Mouse (Mus musculus) kidney, embryonic 14.5 days (tissue): ENCODE measurements around the gene Tacc2. TPM values are rescaled to one million over a fixed set of nuclear protein-coding genes. Genes with fewer than 3 reads are reported as not detected.

Source experiments
- ATAC-seq: fragments of 200-750 bp; cut with Nextera tagmentation; 2 replicates; pipeline ENCODE4 v1.8.0; 2017; ENCODE audit warnings: moderate number of reproducible peaks, mild to moderate bottlenecking, moderate TSS enrichment, moderate library complexity; ENCODE audit not compliant: low FRiP score, low TSS enrichment
- H3K27ac ChIP-seq: fragments of 300-500 bp; sonication (generic); 2 replicates; pipeline ENCODE4 v1.5.1; 2014; ENCODE audit warnings: low read depth, mild to moderate bottlenecking, low read length, moderate library complexity, mixed read lengths
- H3K27me3 ChIP-seq: fragments of 300-500 bp; sonication (generic); 2 replicates; pipeline ENCODE4 v1.6.1; 2014; ENCODE audit warnings: mild to moderate bottlenecking, low read length; ENCODE audit not compliant: control insufficient read depth, insufficient read depth
- H3K36me3 ChIP-seq: fragments of 300-500 bp; sonication (generic); 2 replicates; pipeline ENCODE4 v1.6.1; 2014; ENCODE audit warnings: low read length, mixed read lengths; ENCODE audit not compliant: control insufficient read depth, insufficient read depth
- H3K4me1 ChIP-seq: fragments of 300-500 bp; sonication (generic); 2 replicates; pipeline ENCODE4 v1.6.1; 2014; ENCODE audit warnings: low read length, mixed read lengths; ENCODE audit not compliant: control insufficient read depth, insufficient read depth
- H3K4me2 ChIP-seq: fragments of 300-500 bp; sonication (generic); replicated peaks from 2 replicates; pipeline ENCODE4 v1.6.1; 2014; ENCODE audit warnings: low read depth, mild to moderate bottlenecking, low read length
- H3K4me3 ChIP-seq: fragments of 300-500 bp; sonication (generic); 2 replicates; pipeline ENCODE4 v1.5.1; 2014; ENCODE audit warnings: mild to moderate bottlenecking, low read length
- H3K9ac ChIP-seq: fragments of 300-500 bp; sonication (generic); 2 replicates; pipeline ENCODE4 v1.6.1; 2014; ENCODE audit warnings: low read depth, mild to moderate bottlenecking, low read length, moderate library complexity
- H3K9me3 ChIP-seq: fragments of 300-500 bp; sonication (generic); 2 replicates; pipeline ENCODE4 v1.6.1; 2016; ENCODE audit warnings: low read length; ENCODE audit not compliant: control insufficient read depth
- WGBS: fragments of 180-500 bp; shearing (Covaris S2); extraction: QIAGEN DNeasy Blood & Tissue Kit; methylation state at CpG from one replicate; pipeline ENCODE4 v1.1.7; 2014; 5-methylcytosine and 5-hydroxymethylcytosine counted together
- polyA plus RNA-seq: library from polyadenylated mRNA; unstranded; fragments of >200 nt; fragmentation: Nextera tagmentation; extraction: Ambion mirVana; gene quantifications from 2 replicates; pipeline ENCODE4 v1.2.1, GENCODE M21; 2014

Gene Tacc2
- polyA plus RNA-seq, 1 experiment from 2014 or later, result 41.5 TPM

DNA sequence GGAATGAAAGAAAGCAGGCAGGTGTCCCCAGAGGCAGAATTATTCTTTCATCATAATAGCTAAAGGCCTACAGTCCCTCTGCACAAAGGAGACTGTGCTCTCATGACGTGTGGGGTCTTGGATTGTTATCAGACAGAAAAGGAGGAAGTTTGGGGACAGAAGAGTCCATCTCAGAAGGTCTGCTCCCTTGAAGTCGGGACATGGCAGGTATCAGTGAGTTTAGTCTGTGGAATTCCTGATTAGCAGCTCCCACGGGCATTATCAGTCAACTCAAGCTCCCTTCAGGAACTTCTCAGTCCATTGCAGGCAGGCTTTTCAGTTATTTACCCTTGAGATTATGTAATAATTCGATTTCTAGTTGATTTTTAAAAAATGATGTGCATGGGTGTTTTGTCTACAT lies 13.4 kb upstream of the Tacc2 start:
- no peaks in the 10 kb centered on the region for H3K36me3 ChIP-seq
- no peak overlapping the region for H3K9ac ChIP-seq
- no peaks in the 10 kb centered on the region for H3K27me3 ChIP-seq
- H3K9me3 ChIP-seq, result no peaks in the 10 kb centered on the region
- H3K4me1 ChIP-seq, result peaks cover under 1% of the 10 kb centered on the region; the same call in 1 of the 2 replicates
- H3K4me2 ChIP-seq, result no peak overlapping the region
- no peak for ATAC-seq
- H3K27ac ChIP-seq, result no peak overlapping the region
- no peak overlapping the region for H3K4me3 ChIP-seq
- WGBS, result 63% methylated on average over 4 of the region's 4 CpGs

DNA sequence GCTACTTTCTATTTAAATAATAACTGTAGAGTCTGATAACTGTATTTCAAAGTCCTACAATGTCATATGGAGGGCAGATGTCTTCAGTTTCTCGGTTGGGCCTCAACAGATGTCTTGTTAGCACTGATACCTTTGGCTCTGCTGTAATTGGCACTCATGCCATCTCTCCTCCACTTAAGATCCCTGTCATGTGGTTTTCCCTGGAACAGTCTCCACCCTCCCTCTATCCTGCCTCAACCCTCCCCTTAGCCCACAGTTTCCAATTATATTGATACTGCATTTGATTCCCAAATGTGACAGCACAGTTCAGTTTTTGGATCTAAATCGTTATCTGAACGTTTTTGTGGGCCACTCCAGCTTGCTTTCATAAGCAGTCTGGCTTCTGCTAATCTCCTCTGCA lies 12.6 kb upstream of the Tacc2 start:
- no peaks in the 10 kb centered on the region for H3K9me3 ChIP-seq
- H3K4me3 ChIP-seq, result no peak overlapping the region
- ATAC-seq, result no peak
- no peak overlapping the region for H3K27ac ChIP-seq
- H3K4me1 ChIP-seq, result peaks cover 4% of the 10 kb centered on the region; the same call in 1 of the 2 replicates
- no peaks in the 10 kb centered on the region for H3K27me3 ChIP-seq
- H3K36me3 ChIP-seq, result no peaks in the 10 kb centered on the region
- WGBS, result 80% methylated on average over 3 of the region's 3 CpGs
- H3K4me2 ChIP-seq, result no peak overlapping the region
- H3K9ac ChIP-seq, result no peak overlapping the region

DNA sequence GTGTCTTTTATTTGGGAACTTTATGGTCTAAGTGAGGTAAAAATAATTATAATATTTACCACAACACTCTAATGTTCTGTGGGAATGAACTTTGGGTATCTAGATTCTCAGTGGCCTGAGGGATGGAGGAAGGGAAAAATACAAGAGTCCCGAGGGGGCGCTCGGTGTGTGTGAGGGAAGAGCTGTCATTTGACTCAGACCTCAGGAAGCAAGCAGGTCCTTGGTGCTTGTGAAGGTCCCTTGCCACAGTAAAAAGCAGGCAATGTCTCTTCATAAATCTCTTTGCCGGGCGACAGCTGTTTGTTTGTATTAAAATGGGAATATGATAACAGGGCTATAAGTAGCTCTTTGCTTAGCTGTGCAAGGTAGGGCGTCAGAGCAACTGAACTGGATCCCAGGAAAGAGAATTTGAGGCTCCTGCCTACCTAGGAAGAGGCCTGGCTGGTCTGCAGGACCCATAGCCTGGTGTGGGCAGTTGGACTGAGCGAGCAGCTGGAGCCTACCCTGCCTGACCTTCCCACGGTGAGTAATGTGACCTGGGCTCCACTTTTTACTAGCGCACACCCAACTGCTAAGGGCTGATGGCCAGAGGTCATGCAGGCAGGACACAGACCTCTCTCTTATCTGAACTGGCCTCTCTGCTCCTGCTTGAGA lies 8.3 kb upstream of the Tacc2 start:
- ATAC-seq, result no peak
- H3K27me3 ChIP-seq, result no peaks in the 10 kb centered on the region
- no peak overlapping the region for H3K4me2 ChIP-seq
- H3K27ac ChIP-seq, result no peak overlapping the region
- H3K36me3 ChIP-seq, result no peaks in the 10 kb centered on the region
- H3K9ac ChIP-seq, result no peak overlapping the region
- H3K4me3 ChIP-seq, result no peak overlapping the region
- 40% methylated on average over 9 of the region's 9 CpGs for whole genome bisulfite sequencing
- peaks cover 10% of the 10 kb centered on the region; the same call in 1 of the 2 replicates for H3K4me1 ChIP-seq
- H3K9me3 ChIP-seq, result no peaks in the 10 kb centered on the region

DNA sequence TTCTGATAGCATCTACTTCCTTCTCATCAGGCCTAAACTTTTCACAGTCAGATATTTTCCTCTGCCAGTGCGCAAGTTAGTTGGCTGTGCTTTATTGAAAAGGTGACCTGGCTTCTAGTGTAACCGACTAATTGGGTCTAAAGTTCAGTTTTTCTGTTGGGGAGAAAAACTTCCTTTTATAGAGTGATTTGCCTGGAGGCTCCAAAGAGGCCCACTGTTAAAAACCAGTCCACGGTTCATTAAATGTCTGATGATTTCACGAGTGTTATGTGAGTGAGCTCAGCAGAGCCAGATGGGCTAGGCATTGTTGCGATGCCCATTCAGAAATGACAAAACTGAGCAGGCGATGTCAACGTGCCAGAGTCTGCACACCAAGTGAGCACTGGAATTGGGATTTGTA lies 6.8 kb upstream of the Tacc2 start:
- no peak for ATAC-seq
- H3K27me3 ChIP-seq, result no peaks in the 10 kb centered on the region
- H3K4me3 ChIP-seq, result no peak overlapping the region
- 46% methylated on average over 7 of the region's 7 CpGs for WGBS
- 0 out of 2 replicates have a peak overlapping the region, but pooled peaks have one; percentile 24 for H3K27ac ChIP-seq
- no peaks in the 10 kb centered on the region for H3K9me3 ChIP-seq
- no peak overlapping the region for H3K9ac ChIP-seq
- no peak overlapping the region for H3K4me2 ChIP-seq
- H3K4me1 ChIP-seq, result peaks cover 10% of the 10 kb centered on the region; the same call in 1 of the 2 replicates
- no peaks in the 10 kb centered on the region for H3K36me3 ChIP-seq

DNA sequence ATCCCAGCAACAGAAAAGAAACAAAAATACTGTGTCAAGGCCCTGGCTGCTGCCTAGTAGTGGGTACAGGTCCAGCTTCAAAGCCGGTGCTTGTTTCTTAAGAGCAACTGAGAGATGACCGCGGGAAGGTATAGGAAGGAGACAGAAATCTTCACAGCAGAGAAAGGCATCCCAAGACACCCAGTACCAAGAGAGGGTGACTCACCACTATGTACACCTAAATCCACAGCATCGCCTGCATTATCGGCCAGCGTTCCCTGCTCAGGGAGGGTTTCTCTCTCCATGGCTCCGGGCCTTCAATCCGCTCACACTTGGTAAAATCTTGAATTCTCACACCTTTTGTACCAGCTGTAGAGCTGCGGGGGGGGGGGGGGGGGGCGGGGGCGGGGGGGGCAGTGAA lies 4.4 kb upstream of the Tacc2 start, which contains the start of gene Nsmce4a:
Gene Nsmce4a, minus strand, starts transcription at position 298 of the 400 bp plus-strand sequence.
- no peak within 1 kb of the TSS for H3K4me2 ChIP-seq
- no peaks in the 10 kb centered on the region for H3K27me3 ChIP-seq
- 89% methylated on average over 8 of the region's 11 CpGs for WGBS
- H3K27ac ChIP-seq, result peak within 1 kb of the TSS; percentile 59; the same call in 1 of the 2 replicates
- H3K9me3 ChIP-seq, result no peaks in the 10 kb centered on the region
- peaks cover 17% of the 10 kb centered on the region; the same call in 1 of the 2 replicates for H3K4me1 ChIP-seq
- H3K9ac ChIP-seq, result no peak within 1 kb of the TSS
- no peak for ATAC-seq
- H3K4me3 ChIP-seq, result no peak within 1 kb of the TSS
- H3K36me3 ChIP-seq, result no peaks in the 10 kb centered on the region

DNA sequence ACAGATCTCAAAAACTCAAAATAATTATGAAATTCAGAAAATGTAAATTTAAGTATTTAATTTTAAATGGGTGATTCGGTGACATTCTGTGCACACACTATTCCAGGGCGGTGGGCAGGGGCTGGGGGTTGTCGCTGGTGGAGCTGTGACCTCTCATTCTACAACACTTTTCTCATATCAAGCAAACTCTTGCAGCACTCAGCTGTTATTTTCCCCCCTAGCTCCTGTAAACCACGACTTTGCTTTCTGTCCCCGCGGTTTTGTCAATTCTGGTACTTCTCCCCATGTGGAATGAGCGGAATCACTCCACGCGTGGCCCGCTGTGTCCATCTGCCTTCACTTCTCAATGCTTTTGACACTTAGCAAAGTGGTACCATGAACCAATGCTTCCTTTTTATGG lies 3.5 kb upstream of the Tacc2 start:
- WGBS, result 96% methylated on average over 10 of the region's 10 CpGs
- Histone ChIP-seq H3K9ac (no peak overlapping the region), H3K4me1 (peaks cover 20% of the 10 kb centered on the region; the same call in 1 of the 2 replicates), H3K36me3 (no peaks in the 10 kb centered on the region), H3K27ac (peak overlapping the region; percentile 59; the same call in 1 of the 2 replicates), H3K4me3 (no peak overlapping the region), H3K27me3 (no peaks in the 10 kb centered on the region), H3K4me2 (no peak overlapping the region), H3K9me3 (no peaks in the 10 kb centered on the region)
- no peak for ATAC-seq

DNA sequence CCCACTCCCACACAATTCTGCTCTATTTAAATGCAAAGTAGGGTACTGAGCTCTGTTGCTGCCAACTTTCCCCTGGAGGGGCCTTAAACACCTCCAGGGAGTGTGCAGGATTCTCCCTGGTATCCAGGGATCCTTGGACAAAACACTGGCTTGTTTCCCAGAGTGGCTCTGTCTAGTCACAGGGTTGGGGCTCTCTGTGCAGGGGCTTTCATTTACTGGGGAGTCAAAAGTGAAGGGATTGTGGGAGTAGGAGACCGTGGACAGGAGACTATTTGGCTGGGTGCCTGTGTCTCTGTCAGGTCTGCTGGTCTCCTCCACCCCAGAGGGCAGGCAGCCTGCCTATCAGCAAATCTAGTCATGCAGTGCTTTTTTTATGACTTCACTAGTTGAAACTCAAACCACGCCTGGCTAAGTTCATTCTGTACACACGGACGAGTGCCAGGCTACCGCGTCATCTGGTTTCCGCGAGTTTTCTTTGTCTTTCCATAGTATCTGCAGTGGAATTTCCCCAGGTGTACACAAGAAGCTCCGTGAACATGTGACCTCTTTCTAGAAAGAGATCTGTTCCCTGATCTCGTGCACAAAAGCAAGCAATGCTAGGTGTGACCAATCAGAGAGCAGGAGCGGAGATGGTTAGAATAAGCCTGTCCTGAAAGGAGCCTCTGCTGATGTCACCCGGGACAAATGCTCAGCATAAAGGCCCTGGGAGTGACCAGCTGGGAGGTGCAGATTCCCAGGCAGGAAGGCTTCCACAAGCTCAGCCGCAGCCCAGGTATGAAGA lies 2.8 kb upstream of the Tacc2 start:
- Histone ChIP-seq H3K27me3 (no peaks in the 10 kb centered on the region), H3K4me2 (peak overlapping the region; percentile 15; the same call in 1 of the 2 replicates), H3K4me3 (no peak overlapping the region), H3K4me1 (peaks cover 16% of the 10 kb centered on the region; the same call in 1 of the 2 replicates), H3K9me3 (no peaks in the 10 kb centered on the region), H3K36me3 (no peaks in the 10 kb centered on the region), H3K9ac (no peak overlapping the region), H3K27ac (peak overlapping the region; percentile 59)
- ATAC-seq, result peak; percentile 80
- WGBS, result 23% methylated on average over 13 of the region's 13 CpGs

DNA sequence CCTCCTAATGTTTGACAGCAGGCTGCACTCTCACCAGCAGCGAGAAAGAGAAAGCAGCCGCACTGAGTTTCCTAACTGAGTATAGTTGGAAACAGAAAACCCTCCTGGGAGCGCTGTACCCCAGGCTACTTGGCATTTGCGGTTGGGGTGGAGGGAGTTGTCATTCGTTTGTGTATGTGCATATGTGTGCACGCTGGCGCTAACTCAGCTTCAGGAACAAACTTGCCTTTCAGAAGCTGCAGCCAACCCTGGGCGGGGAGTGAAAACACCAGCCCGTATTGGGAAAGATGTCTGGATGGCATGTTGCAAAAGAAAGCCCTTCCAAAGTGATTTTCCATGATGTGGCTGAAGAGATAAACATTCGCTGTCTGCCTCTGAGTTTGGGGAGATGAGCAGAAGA lies 257 bp upstream of the Tacc2 start:
- Histone ChIP-seq H3K9ac (no peak overlapping the region), H3K4me2 (peak overlapping the region; percentile 28), H3K36me3 (no peaks in the 10 kb centered on the region; the same call in 1 of the 2 replicates), H3K27ac (no peak overlapping the region), H3K4me1 (peaks cover 9% of the 10 kb centered on the region; the same call in 1 of the 2 replicates), H3K9me3 (no peaks in the 10 kb centered on the region), H3K4me3 (peak overlapping the region; percentile 11), H3K27me3 (no peaks in the 10 kb centered on the region)
- ATAC-seq, result no peak
- 32% methylated on average over 10 of the region's 10 CpGs for WGBS

DNA sequence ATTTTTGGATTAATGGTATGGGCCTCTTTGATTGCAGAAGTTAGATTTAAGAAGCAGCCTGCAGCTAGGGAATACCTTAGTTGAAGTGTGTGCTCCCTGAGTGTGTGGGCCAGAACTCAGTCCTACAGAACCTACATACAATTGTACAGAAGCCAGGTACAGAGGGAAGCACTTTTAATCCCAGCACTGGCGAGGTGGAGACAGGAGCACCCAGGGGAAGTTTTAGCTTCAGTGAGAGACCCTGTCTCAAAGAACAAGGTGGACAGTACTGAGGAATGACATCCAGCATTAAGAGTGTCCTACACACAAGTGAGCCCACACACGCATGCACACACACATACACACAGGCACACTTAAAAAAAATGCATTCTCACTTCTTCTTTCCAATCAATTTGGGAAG lies 828 bp downstream of the Tacc2 start:
- H3K27ac ChIP-seq, result no peak overlapping the region
- no peak overlapping the region for H3K4me2 ChIP-seq

More for the DNA sequence above, 828 bp downstream of the Tacc2 start:
- H3K4me3 ChIP-seq, result no peak overlapping the region
- WGBS, result 88% methylated on average over 2 of the region's 2 CpGs
- H3K36me3 ChIP-seq, result no peaks in the 10 kb centered on the region; the same call in 1 of the 2 replicates
- no peaks in the 10 kb centered on the region for H3K9me3 ChIP-seq
- no peaks in the 10 kb centered on the region for H3K27me3 ChIP-seq
- no peak for ATAC-seq
- peaks cover 9% of the 10 kb centered on the region; the same call in 1 of the 2 replicates for H3K4me1 ChIP-seq
- H3K9ac ChIP-seq, result no peak overlapping the region
